Mouse (Mus musculus) cerebellum, adult 11-12 months (tissue): ENCODE measurements around the gene Lman2.

ENCODE experiments used
- DNase-seq: peaks from one replicate; pipeline ENCODE4 v3.0.0; 2022

Gene Lman2

DNA sequence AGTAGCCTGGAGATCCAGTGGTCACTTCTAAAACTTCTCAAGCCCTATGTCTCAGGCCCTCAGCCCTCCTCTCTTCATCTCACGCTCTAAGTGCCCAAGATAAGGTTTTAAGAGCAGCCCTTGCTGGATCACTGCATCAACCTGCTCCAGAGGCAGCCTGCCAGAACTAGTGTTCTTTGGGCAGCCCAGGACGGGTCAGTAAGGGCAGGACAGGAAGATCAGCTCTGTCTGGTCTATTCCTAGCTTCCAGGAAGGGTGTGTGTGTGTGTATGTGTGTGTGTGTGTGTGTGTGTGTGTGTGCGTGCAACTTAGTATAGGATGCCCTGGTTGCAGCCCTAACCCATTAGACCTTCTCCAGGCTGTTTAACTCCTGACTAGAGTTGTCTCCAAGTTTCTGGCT is 7.7 kb upstream of the Lman2 start:
- DNase-seq = no peak

GRCm38 (mm10) chr13:55369531-55370114 is 7.0 kb upstream of the Lman2 start, which contains the start of gene Rgs14:
TSS of gene Rgs14 (plus strand) at chr13:55369732.
- DNase-seq = no peak

DNA sequence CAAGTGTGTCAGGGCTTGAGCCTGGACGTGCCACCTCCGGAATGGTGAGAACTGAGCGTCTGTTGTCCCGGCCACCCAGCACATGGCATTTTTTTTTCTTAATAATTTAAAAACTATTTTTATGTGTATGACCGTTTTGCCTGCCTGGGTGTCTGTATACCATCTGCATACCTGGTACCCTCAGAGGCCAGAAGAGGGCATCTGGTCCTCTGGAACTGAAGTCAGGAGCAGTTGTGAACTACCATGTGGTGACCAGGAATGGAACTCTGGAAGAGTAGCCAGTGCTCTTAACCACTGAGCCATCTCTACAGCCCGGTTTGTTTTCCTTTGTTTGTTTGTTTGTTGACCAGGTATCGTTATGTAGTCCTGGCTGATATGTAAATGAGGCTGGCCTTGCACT is 5.8 kb upstream of the Lman2 start:
- no peak for DNase-seq

DNA sequence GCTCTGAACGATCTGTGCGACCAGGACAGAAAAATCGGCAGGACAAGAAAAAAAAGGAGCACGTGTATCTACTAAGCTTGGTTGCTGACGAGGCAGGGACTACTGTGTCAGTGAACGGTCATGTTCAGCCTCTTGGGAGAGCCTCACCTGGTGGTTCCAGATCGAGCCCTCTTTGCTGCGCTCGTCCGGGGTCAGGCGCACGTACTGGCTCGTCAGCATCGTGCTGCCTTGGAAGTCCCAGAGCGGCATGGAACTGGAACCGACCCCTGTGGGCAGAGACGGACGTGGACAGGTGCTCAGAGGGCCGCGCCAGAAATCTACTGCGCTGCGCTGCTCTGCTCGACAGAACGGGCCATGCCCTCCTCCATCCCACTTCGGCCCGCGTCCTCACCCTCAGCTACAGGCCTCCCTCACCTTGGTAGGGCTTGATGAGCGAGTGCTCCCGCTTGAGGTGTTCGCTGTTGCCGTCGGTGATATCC is 570 bp downstream of the Lman2 start:
- DNase-seq = no peak

GRCm38 (mm10) chr13:55361145-55361544 is 1.4 kb downstream of the Lman2 start:
- DNase-seq = no peak

- no peak for DNase-seq
Observed at GRCm38 (mm10) chr13:55346745-55347144, 15.8 kb downstream of the Lman2 start.

DNA sequence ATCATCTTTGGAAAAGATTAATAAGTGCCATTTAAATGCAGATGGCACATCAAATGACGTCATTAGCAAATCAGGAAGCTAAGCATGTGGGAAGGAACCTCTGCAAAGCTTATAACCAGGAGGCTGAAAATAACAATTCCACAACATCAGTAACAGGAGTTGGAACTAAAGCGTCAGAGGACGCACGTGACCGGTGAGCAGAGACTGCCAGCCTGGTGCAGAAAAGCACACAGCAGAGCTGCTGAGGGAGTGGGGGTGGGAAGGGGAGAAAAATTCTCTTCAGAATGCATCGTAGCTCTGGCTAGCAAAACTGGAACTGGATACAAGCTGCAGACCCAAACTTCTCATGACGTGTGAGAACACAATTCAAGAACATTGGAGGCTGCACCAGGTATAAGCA is 18.3 kb downstream of the Lman2 start:
- DNase-seq = no peak

DNA sequence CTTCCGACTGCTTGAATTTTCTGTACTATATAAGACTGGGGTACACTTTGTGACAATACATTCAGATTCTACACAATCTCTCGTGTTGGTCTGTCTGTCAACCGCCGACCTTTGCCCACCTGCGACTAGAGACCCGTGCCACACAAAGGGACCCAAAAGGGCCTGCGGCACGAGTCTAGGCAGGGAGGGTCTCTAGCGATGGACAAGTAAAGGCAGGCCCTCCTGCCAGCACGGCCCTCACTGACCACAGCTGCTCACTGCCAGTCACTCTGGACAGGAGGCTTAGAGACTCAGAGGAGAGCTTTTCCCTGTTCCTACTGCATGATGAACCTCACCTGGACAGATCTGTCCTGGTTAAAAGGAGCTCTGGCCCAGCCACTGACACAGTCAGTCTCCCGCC is 20.1 kb downstream of the Lman2 start:
- DNase-seq = no peak

DNA sequence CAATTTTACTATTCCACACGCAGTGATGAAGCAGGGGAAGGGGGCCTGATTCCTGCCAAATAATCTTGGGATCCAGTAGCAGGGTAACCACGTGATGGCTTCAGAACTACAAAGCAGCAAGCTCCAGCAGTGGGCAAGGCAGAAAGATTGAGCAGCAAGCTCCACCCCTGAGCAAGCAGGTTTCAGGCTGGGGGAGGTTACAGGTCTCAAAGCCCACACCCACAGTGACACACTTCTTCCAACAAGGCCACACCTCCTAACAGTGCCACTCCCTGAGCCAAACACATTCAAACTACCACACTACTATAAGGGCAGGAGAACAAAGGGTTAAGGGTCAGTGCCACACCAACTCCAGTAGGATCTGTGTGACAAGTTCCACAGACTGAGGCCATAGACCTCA is 23.3 kb downstream of the Lman2 start:
- DNase-seq = no peak

DNA sequence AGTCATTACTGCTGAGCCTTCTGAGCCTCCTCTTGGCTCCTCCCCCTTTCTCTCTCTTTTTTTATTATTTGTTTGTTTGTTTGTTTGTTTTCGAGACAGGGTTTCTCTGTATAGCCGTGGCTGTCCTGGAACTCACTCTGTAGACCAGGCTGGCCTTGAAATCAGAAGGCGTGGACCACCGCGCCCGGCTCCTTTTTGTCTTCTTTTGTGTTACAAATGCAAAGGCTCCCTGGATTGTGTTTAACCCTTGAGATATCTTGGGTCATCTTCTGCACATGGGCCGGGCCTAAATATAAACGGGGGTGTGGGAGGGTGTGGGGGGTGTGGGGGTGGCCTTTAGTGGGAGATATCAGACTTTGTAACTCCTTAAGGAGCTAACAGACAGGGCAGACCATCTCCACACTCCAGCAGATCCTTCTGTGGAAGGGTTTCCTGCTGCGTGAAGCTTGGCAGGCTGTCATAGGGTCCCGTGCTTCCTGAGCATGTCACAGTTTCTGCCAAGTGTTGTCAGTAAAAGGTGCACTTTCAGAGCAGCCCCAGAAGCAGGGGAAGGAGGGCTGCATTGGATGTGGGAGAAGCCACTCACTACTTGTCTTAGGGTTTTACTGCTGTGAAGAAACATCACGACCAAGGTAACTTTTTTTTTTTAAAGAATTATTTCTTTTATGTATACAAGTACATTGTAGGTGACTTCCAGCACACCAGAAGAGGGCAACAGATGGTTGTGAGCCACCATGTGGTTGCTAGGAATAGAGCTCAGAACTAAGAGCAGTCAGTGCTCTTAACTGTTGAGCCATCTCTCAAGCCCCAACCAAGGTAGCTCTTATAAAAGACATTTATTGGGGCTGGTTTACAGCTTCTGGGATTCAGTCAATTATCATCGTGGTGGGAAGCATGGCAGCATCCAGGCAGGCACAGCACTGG is 24.2 kb downstream of the Lman2 start:
- DNase-seq = no peak

- DNase-seq = no peak
Observed at GRCm38 (mm10) chr13:55337341-55337975, 25.1 kb downstream of the Lman2 start.

DNA sequence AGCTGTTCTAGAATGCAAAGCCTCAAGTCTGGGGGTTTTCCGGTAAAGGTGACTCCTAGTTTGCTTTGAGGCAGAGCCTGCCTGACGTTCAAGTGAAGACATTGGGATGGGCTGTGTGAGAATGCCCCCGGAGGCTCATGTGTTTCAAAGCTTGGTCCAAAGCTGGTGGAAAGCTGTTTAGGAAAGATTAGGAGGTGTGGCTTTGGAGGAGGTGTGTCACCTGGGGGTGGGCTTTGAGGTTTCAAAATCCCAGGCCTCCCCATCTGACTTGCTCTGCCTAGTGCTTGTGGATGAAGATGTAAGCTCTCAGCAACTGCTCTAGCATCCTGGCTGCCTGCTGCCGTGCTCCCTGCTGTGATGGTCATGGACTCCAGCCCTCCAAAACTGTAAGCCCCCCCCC is 26.9 kb downstream of the Lman2 start:
- DNase-seq = no peak

GRCm38 (mm10) chr13:55332331-55332730 is 30.3 kb downstream of the Lman2 start:
- no peak for DNase-seq

- DNase-seq = no peak
Observed at GRCm38 (mm10) chr13:55330567-55331400, 31.8 kb downstream of the Lman2 start.

DNA sequence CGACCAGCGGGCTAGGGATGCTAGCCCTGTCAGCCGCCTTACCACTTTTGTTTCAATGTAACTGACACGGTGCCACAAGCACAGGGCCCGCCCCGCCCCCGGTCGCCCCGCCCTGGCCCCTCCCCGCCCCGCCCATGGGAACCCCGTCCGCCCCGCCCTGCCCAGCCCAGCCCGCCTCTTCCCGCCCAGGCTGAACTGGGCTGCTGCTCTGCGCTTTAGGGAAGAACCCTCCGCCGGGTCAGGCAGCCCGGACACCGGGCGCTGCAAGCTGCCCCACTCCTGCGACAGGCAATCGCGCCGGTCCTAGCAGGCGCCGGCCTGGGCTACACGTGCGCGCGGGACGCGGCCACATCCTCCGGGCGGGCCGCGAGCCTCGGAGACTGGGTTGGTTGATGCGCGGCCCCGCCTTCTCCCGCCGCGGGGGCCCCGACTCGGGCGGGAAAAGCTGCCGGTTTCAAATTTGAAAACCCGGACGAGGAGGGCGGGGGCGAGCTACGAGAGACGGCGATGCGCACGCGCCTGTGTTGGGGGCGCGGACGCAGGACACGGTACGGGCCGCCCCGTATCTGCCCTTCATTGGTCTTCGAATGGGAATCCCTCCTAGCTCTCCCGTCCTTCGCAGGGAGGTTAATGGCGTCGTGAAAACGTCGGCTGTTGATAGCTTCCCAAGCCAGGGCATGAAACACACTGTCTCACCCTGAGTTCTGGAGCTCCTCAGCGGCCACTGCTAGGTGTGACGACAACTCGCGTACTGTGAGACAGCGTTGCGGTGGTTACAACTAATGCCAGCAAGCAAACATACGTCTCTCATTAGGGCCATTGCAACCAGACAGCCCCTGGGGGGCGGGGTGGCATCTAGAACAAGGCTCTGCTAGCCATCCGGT is 32.7 kb downstream of the Lman2 start, which contains the start of gene Mxd3:
TSS of gene Mxd3 (minus strand) at position 141 of the 884 bp plus-strand sequence.
- DNase-seq = peak; percentile 72

DNA sequence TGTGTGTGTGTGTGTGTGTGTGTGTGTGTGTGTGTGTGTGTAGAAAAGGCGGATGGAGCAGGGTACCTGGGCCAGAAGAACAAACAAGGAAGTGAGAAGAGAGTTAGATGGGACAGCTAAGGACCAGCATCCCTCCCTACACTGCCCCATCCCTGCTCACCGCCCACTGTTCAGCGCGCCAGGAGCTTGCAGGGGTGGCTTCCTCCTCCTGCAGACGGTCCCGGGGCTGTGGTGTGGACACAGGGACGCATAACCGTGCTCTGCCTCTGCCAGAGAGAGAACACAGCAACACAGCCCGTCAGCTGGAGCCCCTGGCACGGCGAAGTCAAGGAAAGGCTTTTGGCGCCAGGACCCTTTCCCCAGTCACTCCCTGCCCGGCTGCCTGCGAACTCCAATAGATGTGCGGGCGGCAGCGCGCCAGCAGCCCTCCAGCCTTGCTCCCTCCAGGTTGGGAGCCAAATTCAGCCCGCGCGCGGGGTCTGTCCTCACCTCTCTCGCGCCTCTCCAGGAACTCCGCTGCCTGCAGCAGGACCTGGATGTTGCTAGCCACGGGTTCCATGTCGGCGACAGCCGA is 33.4 kb downstream of the Lman2 start:
- peak; percentile 60 for DNase-seq

GRCm38 (mm10) chr13:55328641-55329040 is 33.9 kb downstream of the Lman2 start:
- no peak for DNase-seq

DNA sequence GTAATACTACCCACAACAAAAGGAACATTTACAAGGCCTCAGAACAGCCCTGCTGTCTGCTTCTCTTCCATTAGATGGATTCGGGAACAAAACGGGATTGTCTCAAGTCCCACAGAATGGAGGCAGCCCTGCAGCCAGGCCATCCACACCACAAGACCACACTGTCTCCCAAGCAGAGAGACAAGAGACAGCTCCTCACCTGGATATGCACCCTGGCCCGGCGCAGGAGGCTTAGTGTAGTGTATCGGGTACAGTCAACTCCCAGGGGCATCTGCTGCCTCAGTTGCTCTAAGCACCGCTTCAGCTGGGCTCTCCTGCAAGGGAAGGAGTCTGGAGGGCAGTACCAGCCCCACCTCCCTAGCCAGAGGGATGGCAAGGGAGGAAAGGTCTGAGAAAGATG is 34.4 kb downstream of the Lman2 start:
- no peak for DNase-seq

DNA sequence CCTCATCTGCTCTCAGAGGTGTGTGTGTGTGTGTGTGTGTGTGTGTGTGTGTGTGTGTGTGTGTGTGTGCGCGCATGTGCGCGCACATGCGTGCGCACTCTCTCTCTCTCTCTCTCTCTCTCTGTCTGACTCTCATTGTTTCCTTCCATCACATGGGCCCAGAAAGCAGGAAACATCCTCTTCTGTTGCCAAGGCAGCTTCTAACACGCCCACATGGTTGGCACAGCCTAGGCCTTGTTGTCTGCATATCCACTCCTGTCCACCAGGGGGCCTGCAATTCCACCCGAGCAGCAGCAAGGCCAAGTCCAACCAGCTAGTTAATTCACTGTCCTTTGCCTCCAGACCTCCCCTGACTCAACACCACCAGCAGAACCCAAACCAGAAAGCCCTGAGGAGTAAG is 35.0 kb downstream of the Lman2 start:
- DNase-seq = peak; percentile 82

- no peak for DNase-seq
Observed at GRCm38 (mm10) chr13:55327169-55327568, 35.4 kb downstream of the Lman2 start.

GRCm38 (mm10) chr13:55325596-55325995 is 37.0 kb downstream of the Lman2 start:
- DNase-seq = no peak
